Mouse (Mus musculus): ENCODE data around the gene Aldh5a1.

GRCm38 (mm10) chr13:24901916-24902315 is 35.5 kb downstream of the Aldh5a1 start:
- no peak for TF ChIP-seq EP300 (IDR thresholded peaks at IDR 0.05; ENCODE audit: insufficient read depth, low read depth, low read length)
- no peak for TF ChIP-seq CTCF (IDR thresholded peaks at IDR 0.05)
- no peak for TF ChIP-seq POLR2A (IDR thresholded peaks at IDR 0.05; ENCODE audit: insufficient read depth, low read depth, low read length)
